Mouse (Mus musculus) G1E (cell line): ENCODE measurements around the gene Ston1.

Source experiments
- CTCF ChIP-seq: IDR thresholded peaks from 2 replicates; pipeline ENCODE4 v1.5.1; 2012; ENCODE audit warnings: low read depth, low read length, inconsistent platforms, mixed read lengths
- GATA1 ChIP-seq: IDR thresholded peaks from 2 replicates; pipeline ENCODE4 v1.6.1; 2012; ENCODE audit warnings: borderline replicate concordance, low read length, inconsistent platforms, mixed read lengths
- POLR2AphosphoS5 ChIP-seq: IDR thresholded peaks from 2 replicates; pipeline ENCODE4 v1.6.1; 2012; ENCODE audit warnings: low read depth, low read length, inconsistent platforms; ENCODE audit not compliant: insufficient replicate concordance

DNA sequence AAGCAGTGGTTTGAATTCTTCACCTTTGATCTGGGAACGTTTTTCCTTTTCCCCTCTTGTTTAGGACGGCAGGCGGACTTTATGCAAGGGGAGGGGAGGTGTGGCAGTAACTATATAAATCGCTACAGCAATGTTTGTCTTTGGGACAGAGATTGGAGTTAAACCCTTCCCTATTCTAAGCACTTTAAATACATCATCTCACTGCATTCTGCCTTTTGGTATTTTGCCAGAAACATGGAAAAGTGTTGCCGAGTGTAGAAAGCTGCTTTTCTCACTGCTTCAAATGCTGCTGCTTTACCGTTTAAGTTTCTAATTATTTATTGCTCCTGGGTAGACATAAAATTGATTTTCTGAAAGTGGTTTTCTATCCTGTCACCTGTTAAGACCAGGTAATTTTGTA lies 104.9 kb downstream of the Ston1 start:
- TF ChIP-seq CTCF (no peak), GATA1 (no peak), POLR2AphosphoS5 (no peak)
